Mouse (Mus musculus) cerebellum, adult (tissue): ENCODE results near the gene Strip1.

Experiments used
- ATAC-seq: cut with Nextera tagmentation; 2 replicates; pipeline ENCODE4 v1.9.2; 2017; ENCODE audit warnings: mild to moderate bottlenecking, moderate library complexity, mixed read lengths; ENCODE audit not compliant: insufficient number of reproducible peaks, low FRiP score, low TSS enrichment

Gene Strip1

DNA sequence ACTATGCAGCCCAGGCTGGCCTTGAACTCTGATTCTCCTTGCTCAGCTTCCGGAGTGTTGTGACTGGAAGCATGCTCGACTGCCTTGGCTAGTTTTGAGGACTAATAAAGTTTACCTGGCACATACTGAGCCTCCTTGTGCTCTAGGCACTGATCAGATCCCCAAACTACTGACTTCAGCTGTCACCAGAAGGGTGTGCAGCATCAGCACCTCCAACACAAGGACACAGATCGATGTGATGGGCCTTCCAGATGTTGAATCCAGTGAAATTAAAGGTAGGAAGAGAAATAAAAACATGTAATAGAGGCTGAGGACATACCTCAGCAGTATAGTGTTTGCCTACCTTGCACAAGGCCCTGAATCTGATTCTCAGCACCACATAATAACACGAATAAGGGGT, 2.1 kb downstream of the Strip1 start:
- no peak for ATAC-seq

DNA sequence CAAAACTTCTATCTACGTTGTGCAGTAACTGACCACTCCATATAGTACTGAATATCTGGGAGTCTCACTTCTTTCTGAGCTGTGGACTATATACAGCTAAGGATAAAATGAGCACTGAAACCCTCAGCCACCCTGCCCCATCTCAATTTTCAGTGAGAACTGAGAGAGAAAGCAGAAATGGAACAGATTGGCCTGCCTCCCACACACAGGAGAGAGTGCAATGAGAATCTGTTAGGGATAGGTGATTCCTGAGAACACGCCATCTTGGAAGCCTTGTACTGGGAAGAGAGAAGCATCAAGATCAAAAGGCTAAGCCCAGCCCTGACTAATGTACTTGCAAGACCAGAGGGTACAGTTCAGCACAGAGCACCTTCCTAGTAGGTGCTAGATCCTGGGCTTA, 2.9 kb downstream of the Strip1 start:
- no peak for ATAC-seq

DNA sequence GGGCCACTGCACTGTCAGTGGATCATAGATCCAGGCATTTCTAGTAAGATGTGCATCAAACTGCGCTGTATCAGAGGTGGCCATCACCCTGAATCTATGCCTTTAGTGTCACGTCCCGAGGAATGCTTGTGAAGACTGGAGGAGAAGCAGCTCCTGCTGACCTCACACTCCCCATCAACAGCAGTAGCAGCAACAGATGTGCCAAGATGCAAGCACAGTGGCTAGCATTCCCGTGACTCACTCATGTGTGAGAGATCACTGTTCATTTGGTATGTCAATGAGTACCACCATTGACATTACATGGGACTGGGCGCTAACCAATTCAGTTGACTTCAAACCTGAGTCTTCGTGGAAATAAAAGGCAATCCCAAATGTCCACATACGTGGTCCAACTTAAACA, 3.9 kb downstream of the Strip1 start:
- no peak for ATAC-seq

DNA sequence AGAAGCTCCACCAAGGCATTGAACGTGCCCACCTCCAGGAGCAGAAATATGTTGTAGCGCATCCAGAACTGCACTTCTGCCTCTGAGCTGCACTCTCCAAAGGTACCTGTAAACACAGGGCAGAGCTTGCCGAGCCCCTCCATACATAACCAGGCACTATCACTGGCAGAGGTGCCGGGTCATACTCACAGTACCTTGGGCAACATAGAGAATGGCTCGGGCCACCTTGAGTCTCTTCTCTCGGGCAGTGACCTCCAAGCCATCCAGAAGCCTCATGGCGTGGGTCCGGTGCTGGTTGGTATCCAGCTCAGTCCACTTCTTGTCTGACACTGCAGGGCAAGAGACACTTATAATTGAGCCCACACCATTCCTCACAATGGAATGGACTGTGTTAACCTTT, 4.7 kb downstream of the Strip1 start:
- ATAC-seq, result no peak

DNA sequence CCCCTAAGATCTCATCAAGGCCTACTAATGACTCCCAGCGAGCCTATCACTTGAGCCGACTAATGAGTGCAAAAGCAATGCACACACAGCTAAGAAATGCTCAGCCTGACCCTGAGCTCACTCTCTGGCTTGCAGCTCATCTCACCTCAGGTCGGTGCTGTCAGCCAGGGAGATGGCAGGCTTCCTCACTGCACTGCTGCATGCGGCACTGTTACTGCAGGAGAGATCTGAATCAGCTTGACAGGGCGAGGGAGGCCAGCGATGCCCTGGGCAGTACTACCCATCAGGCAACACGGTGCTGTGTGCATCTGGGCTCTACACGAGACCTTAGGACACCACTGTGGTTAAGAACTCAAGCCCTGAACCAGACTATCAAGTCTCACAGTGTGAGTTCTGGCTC, 6.0 kb downstream of the Strip1 start:
- ATAC-seq, result no peak

DNA sequence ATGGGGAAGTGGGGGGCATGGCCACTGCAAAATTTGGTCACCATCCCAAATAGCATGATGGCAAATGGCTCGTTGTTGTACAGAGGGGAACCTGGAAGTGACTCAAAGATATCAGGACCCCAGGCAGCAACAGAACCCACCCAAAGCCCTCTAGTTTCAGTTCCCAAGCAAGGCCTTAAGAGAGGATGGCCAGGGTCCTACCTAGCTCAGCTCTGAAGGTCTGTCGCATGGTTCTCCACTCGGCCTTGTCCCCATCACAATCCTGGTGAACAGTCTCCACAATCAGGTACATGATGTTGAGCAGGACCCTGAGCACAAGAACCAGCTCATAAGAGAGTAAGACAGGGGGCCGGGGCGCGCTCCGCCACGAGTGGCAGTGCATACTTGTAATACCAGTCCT, 7.1 kb downstream of the Strip1 start:
- no peak for ATAC-seq

DNA sequence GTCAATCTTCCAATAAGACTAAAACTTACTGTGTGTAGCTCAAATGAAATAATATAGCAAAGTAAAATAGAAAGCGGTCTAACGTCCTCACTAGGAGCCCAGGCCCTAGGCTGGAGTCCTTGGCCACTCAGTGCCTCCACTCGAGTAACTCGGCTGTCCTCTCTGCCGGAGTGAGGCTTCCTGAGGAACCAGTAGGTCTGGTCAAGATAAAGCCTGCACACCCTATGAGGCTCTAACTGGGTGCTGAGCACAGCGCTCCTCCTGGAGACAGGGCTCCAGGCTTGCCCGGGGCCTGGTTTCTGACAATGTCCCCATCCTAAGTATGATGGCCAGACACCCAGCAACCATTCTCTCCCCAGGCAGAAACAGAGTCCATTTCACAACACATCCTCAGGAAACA, 9.0 kb downstream of the Strip1 start:
- ATAC-seq, result no peak

DNA sequence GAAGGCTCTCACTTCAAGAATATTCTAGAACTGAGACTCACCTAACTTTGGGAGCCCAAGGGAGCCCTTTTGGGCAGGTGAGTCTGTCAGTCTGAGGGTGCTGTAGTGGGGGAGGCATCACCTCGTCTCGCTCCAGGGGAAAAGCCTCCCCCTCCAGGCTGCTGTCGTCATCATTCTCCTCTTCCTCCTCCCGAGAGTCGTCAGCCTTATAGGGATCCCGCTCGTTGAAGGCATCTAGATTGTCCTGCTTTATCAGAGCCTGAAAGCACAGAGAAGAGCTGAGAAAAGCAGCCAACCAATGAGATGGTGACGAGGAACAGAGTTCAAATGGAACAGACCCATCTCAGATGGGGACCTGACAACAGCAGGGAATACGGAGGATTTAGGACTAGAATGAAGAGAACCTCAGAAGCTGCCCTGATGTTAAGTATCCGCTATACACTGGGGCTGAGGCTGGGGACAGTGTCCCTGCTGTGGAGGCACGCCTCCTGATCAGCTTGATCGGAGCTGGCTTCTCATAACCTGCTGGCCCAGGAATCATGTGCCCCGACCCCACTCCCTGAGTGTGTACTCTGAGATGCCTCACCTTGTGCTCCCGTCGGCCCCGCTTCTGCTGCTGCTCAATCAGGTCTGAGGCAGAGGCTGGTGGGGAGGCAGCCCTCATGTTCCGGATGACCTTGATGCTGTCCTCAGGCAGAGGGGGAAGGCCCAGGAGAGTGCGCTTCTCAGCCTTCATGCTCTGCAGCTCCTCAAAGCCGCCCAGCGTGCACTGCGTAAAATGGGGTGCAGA, 10.0 kb downstream of the Strip1 start:
- ATAC-seq, result no peak

DNA sequence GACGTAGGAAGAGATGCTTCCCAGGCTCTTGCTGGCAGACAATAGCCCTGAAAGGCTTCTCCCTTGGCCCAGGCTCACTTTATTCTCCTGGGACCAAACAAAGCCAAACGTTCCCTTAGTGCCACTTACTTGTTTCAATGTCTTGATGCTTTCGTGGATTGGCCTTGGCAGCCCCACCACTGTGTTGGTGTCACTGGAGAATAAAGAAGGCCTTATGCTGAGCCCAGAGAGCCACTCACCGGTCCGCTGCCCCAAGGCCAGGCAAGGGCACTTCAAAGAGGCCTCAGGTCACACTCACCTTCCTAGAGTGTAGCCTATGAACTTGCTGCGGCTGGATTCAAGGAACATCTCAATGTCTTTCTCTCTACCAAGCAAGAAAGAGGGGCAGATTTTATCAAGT, 11.6 kb downstream of the Strip1 start:
- no peak for ATAC-seq

DNA sequence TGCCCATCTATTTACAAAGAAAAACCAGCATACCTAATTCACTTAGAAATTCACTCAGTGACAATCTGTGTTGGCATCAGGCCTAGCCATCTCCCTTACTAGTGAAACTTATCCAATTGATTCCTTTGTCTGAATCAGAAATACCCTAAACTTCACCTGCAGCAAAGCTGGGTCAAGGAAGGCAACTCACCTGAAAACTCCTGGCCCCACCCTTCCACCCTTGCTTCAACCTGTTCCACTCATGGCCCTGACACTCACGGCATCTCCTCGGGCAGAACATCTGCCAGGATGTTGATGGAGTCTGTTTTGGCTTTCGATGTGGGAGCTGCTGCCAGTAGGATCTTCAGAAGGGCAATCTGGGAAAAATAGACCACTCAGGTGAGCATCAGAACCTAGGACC, 13.7 kb downstream of the Strip1 start:
- ATAC-seq, result no peak

DNA sequence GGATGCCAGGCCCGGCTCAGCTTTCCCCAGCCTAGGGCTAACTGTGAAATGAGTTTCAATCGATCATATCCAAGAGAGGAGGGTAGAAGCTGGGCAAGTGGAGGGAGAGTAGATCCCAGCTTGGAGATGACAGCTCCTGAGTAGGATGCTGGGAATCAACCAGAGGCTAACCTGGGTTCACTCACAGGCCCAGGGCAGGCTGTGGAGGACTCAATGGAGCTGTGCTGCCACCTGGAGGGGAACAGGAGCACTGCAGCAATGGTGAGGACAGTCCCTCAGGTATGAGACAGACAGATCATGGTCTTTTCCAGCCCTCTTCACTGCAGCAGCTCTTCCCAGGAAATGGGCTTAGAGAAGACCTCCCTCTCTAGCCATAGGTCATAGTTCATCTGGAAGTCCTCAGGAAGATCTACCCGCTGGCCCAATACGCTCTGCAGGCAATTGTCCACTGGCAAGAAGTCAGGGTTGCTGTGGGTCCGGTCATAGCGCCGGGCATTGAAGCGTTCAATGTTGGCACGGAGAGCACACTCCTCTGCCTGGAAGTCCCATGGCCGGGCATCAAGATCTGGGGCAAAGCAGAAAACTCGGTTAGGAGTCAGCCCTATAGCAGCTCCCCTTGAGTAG, 18.5 kb downstream of the Strip1 start:
- ATAC-seq, result peak; percentile 74

DNA sequence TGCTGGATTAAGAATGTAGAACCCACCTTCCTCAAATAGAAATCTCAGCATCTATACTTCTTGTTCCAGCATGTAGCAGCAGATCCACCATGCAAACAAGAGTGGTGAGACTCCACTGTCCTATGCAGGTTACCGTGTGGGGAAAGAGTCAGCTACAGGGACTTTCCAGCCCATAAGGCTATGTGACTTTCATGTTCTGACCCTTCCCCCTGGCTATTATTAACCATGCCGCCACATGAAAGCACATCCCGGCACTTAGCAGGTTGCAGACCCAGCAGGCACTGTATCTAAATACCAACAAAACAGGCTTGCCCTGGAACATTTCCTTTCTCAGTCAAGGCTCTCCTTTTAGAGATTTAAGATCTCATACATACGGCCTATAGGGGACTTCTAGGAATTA, 20.1 kb downstream of the Strip1 start:
- no peak for ATAC-seq

DNA sequence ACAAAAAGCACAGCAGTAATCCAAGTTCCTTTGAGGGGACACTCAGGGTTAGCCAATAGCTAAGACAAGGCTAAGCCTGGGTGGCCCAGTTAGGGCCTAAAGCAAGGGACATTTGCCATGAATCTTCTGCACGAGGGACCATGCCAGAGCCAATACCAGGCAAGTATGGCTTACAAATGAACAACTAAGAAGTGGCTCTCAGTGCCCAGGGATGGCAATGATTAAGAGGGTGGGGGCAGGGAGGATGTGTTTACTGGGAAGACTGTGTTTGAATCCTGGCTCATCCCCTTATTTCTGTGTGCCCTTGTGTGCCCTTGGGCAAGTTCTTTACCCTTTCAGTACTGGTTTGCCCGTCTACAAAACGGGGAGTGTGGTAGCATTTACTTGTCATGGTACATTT, 22.1 kb downstream of the Strip1 start:
- ATAC-seq, result no peak

DNA sequence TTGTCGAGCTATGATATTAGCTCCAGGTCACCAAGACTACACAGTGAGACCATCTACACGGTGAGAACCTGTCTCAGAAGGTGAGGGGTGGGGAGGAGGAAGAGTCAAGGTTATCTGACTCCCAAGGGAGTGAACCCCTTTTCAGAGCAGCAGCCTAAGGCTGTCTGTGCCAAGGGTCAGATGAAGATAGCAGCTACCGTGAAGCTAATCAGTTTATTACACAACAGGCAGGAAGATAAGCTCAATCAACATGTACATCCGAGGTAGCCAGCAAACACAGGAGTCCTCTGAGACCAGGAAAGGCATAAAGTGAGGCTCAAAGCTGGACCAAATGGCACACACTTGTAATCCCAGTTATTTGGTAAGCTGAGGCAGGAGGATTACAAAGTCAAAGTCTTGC, 22.7 kb downstream of the Strip1 start:
- no peak for ATAC-seq

DNA sequence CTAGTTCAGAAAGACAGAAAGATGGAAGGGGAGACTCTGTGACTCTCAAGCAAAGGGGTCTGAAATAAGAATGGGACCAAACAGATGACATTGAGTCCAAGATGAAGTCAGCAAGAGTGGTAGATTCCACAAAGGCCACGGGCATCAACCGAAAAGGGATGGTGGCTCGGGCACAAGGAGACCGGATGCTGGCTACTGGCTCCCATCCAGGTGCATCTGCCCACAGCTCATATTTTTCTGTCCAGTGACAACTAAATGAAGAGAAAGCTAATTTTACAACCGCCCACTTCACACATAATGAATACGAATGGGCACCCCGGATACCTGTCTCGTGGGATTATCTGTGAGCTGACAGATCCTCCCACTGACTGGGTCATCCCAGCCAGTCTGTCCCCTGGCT, 24.3 kb downstream of the Strip1 start:
- ATAC-seq, result no peak

DNA sequence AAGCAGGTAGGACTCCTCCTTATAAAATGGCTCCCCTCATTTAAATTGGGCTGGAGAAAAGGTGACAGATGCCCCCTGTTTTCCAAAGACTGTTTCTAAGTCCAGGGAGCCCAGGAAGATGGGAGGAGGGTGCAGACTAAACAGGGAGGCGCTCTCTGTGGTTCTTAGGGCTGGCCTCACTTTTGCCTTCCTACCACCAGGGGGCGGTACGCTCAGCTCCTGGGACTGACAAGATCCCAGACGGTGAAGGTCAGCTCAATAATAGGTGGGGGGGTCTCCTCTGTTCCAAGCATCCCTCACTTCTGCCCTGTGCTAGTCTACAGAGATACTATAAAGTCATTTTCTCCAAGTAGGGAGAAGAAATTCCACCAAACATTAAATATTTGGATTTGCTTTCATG, 26.2 kb downstream of the Strip1 start:
- no peak for ATAC-seq

DNA sequence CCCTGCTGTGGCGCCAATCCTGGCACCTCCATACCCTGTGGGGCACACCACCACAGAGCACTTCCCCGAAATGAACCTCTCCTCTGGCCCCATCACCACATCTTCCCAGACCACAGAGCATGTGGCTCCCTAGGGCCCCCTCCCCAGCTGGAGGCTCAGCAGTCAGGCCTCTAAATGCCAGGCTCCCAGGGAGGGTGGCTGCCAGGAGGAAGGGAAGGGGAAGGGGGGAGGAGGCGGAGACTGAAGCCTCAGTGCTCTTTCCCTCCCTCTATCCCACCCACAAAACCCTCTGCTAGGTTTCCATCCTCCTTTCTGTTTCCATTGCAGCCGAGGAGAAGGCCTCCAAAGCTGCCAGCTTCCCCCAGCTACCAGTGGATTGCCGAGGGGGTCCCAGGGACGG, 31.4 kb downstream of the Strip1 start:
- no peak for ATAC-seq

DNA sequence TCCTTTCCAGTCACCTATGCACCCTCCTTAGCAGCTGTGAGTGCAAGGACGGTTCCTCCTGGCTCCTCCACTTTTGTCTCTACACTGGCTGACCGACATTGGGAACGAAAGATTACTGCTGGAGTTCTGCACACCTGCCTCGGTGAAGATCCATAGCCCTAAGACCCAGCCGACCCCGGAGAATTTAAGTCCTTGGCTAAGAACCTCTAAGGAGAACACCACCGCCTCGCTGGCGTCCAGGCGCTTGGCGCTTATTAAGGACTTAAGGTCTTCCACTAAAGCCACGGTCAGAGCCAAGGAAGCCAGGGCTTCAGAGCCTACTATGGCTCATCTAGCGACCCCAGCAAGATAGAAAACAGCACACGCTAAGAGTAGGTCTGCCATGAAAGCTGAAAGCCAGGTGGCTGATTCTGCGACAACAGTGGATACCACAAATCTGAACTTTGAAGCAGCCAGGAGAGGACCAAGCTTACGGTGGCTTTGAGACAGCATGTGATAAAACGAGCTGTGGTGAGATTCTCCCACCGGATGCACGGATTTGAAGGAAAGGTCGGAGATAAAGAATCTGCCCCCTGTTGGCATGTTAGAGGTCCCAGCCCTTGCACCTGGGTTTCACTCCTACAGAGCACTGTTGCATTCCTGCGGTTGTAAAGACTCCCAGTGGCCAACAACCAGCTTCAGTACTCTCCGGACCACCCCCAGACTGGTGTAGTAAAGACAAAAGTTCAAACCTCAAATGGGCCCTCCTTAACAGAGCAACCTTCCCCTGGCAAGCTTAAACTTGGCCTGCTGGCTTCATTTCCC, 33.7 kb downstream of the Strip1 start:
- ATAC-seq, result no peak

DNA sequence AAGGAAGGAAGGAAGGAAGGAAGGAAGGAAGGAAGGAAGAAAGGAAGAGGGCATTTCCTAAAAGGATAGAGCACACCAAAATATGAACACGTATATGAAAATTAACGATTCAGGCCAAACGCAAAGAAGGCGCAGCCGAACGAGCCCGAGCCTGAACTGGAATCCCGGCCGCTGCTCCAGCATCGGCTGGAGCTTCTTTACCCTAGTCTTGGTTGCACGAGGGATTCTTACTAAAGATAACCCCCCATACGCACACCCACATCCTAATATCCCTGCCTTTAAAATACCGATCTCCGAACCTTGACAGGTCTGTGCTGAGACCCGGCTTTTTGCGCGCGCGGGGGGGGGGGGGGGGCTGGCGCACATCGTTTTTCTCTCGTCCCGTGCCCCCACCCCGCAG, 34.4 kb downstream of the Strip1 start:
- ATAC-seq, result no peak

DNA sequence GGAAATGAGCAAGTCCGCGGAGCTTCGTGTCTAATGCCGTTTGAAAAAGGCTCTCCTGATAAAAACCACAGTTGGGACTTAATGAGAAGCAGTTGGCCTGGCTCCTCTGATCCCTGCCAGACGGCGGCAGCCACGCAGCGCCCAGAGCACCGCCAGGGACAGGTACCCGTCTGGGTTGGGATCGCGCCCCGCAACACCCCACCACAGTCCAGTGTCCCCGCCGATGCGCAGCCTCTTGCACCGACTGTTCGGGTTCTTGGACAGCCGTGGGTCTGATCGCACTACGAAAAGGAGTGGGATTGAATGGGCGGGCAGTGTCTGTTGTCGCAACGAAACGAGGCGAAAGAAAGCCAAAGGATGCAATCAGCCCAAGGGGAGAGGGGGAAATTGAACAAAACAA, 34.9 kb downstream of the Strip1 start:
- no peak for ATAC-seq

DNA sequence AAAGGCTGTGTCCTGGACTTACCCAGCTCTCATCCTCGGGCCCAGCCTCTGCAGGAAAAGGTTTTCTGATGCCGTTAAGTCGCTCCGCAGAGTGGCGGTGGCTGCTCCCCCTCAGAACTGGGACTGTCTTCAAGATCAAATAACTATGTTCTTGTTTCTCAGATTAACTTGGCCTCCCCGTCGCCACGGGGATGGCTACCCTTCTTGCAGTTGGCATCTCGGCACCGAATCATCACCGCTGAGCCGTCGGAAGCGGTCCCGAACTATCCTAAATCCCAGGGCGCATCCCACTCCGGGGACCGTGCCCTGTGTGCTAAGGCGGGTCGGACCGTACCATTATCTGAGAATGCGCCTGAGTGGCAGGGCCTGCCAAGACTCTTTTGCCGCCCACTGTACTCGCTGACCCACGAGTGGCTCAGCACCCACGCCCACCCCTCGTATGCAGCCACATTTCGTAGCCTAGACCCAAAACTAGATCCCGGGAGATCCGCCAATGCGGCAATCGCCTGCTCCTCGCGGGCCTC, 35.5 kb downstream of the Strip1 start:
- no peak for ATAC-seq
